Mouse (Mus musculus) hindbrain, postnatal 0 days (tissue): ENCODE measurements around the gene Zfp91. TPM values are rescaled to one million over a fixed set of nuclear protein-coding genes. Genes with fewer than 3 reads are reported as not detected.
A peak's percentile ranks its signal among the peaks of the same experiment; 100 is the strongest.

ENCODE experiments used
- ATAC-seq: fragments of 200-750 bp; cut with Nextera tagmentation; 2 replicates; pipeline ENCODE4 v1.8.0; 2017; ENCODE audit warnings: mild to moderate bottlenecking, moderate TSS enrichment, moderate library complexity
- DNase-seq: peaks from one replicate; pipeline ENCODE4 v3.0.0-alpha.2; 2015; ENCODE audit warnings: low spot score
- H3K27ac ChIP-seq: fragments of 300-500 bp; sonication (generic); 2 replicates; pipeline ENCODE4 v1.5.1; 2014; ENCODE audit warnings: mild to moderate bottlenecking
- H3K27me3 ChIP-seq: fragments of 300-500 bp; sonication (generic); 2 replicates; pipeline ENCODE4 v1.6.1; 2014; ENCODE audit warnings: low read length, mixed read lengths; ENCODE audit not compliant: insufficient read depth
- H3K36me3 ChIP-seq: fragments of 300-500 bp; sonication (generic); 2 replicates; pipeline ENCODE4 v1.6.1; 2014; ENCODE audit warnings: low read length, mixed read lengths; ENCODE audit not compliant: insufficient read depth
- H3K4me1 ChIP-seq: fragments of 300-500 bp; sonication (generic); 2 replicates; pipeline ENCODE4 v1.6.1; 2014; ENCODE audit warnings: antibody characterized with exemption, low read length, mixed read lengths; ENCODE audit not compliant: insufficient read depth
- H3K4me2 ChIP-seq: fragments of 300-500 bp; sonication (generic); 2 replicates; pipeline ENCODE4 v1.6.1; 2014; ENCODE audit warnings: low read depth, mild to moderate bottlenecking, low read length, moderate library complexity, mixed read lengths
- H3K4me3 ChIP-seq: fragments of 300-500 bp; sonication (generic); 2 replicates; pipeline ENCODE4 v1.5.1; 2014; ENCODE audit warnings: low read length
- H3K9ac ChIP-seq: fragments of 300-500 bp; sonication (generic); replicated peaks from 2 replicates; pipeline ENCODE4 v1.6.1; 2014; ENCODE audit warnings: mild to moderate bottlenecking, low read length, moderate library complexity, mixed read lengths
- H3K9me3 ChIP-seq: fragments of 300-500 bp; sonication (generic); 2 replicates; pipeline ENCODE4 v1.6.1; 2016; ENCODE audit warnings: low read length, mixed read lengths
- CTCF ChIP-seq: IDR thresholded peaks from 2 replicates; pipeline ENCODE4 v1.5.1; 2016; ENCODE audit warnings: antibody characterized with exemption, control low read depth, low read depth
- WGBS: fragments of 180-500 bp; shearing (Covaris S2); extraction: QIAGEN DNeasy Blood & Tissue Kit; methylation state at CpG from one replicate; pipeline ENCODE4 v1.1.7; 2014; 5-methylcytosine and 5-hydroxymethylcytosine counted together
- polyA plus RNA-seq: library from polyadenylated mRNA; unstranded; fragments of >200 nt; fragmentation: Nextera tagmentation; extraction: Ambion mirVana; gene quantifications from 2 replicates; pipeline ENCODE4 v1.2.1, GENCODE M21; 2015
- total RNA-seq: library from RNA; depleted of rRNA; stranded (reverse); fragments of >200 nt; gene quantifications from 2 replicates; pipeline ENCODE4 v1.2.3, GENCODE M21; 2014; rRNA removed

Gene Zfp91
- 42.5 and 49.1 TPM in 2 replicates for total RNA-seq
- 13.4 and 14.1 TPM in 2 replicates for polyA plus RNA-seq

GRCm38 (mm10) chr19:12795511-12796327 lies at the start of gene Zfp91, which contains the start of gene Lpxn:
Zfp91 (minus strand) TSS chr19:12796126.
Lpxn (plus strand) TSS chr19:12796193.
- TF ChIP-seq CTCF: no peak
- Histone ChIP-seq H3K4me3 (peak within 1 kb of the TSS; percentile 97), H3K36me3 (no peaks in the 10 kb centered on the region), H3K4me1 (peaks cover 5% of the 10 kb centered on the region; the same call in 1 of the 2 replicates), H3K4me2 (peak within 1 kb of the TSS; percentile 86), H3K9me3 (no peaks in the 10 kb centered on the region), H3K9ac (peak within 1 kb of the TSS; percentile 99), H3K27me3 (no peaks in the 10 kb centered on the region), H3K27ac (peak within 1 kb of the TSS; percentile 100)
- peak; percentile 96 for ATAC-seq
- under 1% methylated on average over 58 of the region's 76 CpGs for WGBS
- DNase-seq: peak; percentile 99

GRCm38 (mm10) chr19:12838507-12838906 lies 42.6 kb upstream of the Zfp91 start:
- no peak overlapping the region for H3K4me2 ChIP-seq
- no peak overlapping the region for H3K27ac ChIP-seq
- H3K27me3 ChIP-seq: no peaks in the 10 kb centered on the region
- H3K36me3 ChIP-seq: no peaks in the 10 kb centered on the region
- no peak for ATAC-seq
- H3K4me3 ChIP-seq: no peak overlapping the region
- H3K4me1 ChIP-seq: no peaks in the 10 kb centered on the region
- whole genome bisulfite sequencing: 97% methylated on average over 1 of the region's 1 CpGs
- H3K9ac ChIP-seq: no peak overlapping the region
- no peak for DNase-seq
- TF ChIP-seq CTCF: no peak
- no peaks in the 10 kb centered on the region for H3K9me3 ChIP-seq

- no peak overlapping the region for H3K9ac ChIP-seq
- H3K9me3 ChIP-seq: no peaks in the 10 kb centered on the region
- no peak overlapping the region for H3K4me2 ChIP-seq
- H3K27me3 ChIP-seq: no peaks in the 10 kb centered on the region
- H3K4me1 ChIP-seq: no peaks in the 10 kb centered on the region
- H3K27ac ChIP-seq: no peak overlapping the region
- no peak for ATAC-seq
- no peak for DNase-seq
- H3K36me3 ChIP-seq: no peaks in the 10 kb centered on the region
- no peak for TF ChIP-seq CTCF
- H3K4me3 ChIP-seq: no peak overlapping the region
- WGBS: 92% methylated on average over 3 of the region's 3 CpGs
Observed at GRCm38 (mm10) chr19:12833625-12834024, 37.7 kb upstream of the Zfp91 start.

- H3K4me3 ChIP-seq: no peak overlapping the region
- ATAC-seq (no peak), DNase-seq (no peak)
- 70% methylated on average over 1 of the region's 1 CpGs for WGBS
- H3K36me3 ChIP-seq: no peaks in the 10 kb centered on the region
- TF ChIP-seq CTCF: no peak
- H3K27ac ChIP-seq: no peak overlapping the region
- no peaks in the 10 kb centered on the region for H3K4me1 ChIP-seq
- H3K27me3 ChIP-seq: no peaks in the 10 kb centered on the region
- no peak overlapping the region for H3K4me2 ChIP-seq
- no peak overlapping the region for H3K9ac ChIP-seq
- no peaks in the 10 kb centered on the region for H3K9me3 ChIP-seq
Observed at GRCm38 (mm10) chr19:12831559-12831958, 35.6 kb upstream of the Zfp91 start.

GRCm38 (mm10) chr19:12830823-12831430 lies 35.0 kb upstream of the Zfp91 start:
- Histone ChIP-seq H3K27me3 (no peaks in the 10 kb centered on the region), H3K9ac (no peak overlapping the region), H3K36me3 (no peaks in the 10 kb centered on the region), H3K4me1 (no peaks in the 10 kb centered on the region), H3K4me3 (no peak overlapping the region), H3K27ac (no peak overlapping the region), H3K4me2 (no peak overlapping the region), H3K9me3 (no peaks in the 10 kb centered on the region)
- 63% methylated on average over 2 of the region's 2 CpGs for WGBS
- peak; percentile 6 for DNase-seq
- ATAC-seq: peak; percentile 58; the same call in 1 of the 2 replicates
- TF ChIP-seq CTCF: no peak

- ATAC-seq (no peak), DNase-seq (no peak)
- H3K4me2 ChIP-seq: no peak overlapping the region
- WGBS: 75% methylated on average over 4 of the region's 4 CpGs
- no peaks in the 10 kb centered on the region for H3K36me3 ChIP-seq
- no peak overlapping the region for H3K4me3 ChIP-seq
- H3K27me3 ChIP-seq: no peaks in the 10 kb centered on the region
- H3K9ac ChIP-seq: no peak overlapping the region
- no peaks in the 10 kb centered on the region for H3K4me1 ChIP-seq
- H3K27ac ChIP-seq: no peak overlapping the region
- TF ChIP-seq CTCF: no peak
- no peaks in the 10 kb centered on the region for H3K9me3 ChIP-seq
Observed at GRCm38 (mm10) chr19:12824549-12824948, 28.6 kb upstream of the Zfp91 start.
